Mouse (Mus musculus) B cell, adult 67 days (primary cell): ENCODE results near the gene Ppl. TPM values are rescaled to one million over a fixed set of nuclear protein-coding genes. Genes with fewer than 3 reads are reported as not detected.

Source experiments
- total RNA-seq, 2 experiments: library from RNA; stranded (reverse); gene quantifications; 4 replicates each; pipeline ENCODE4 v1.2.4; 2023

Ppl gene
- 1 to 10 TPM; 7.5 to 7.9 TPM for total RNA-seq

GRCm38 (mm10) chr16:5132401-5132801 lies at the start of gene Ppl:
Gene Ppl, minus strand, starts transcription at chr16:5132421.

GRCm38 (mm10) chr16:5147037-5147385 lies 14.8 kb upstream of the Ppl start, which contains the start of gene Sec14l5:
Gene Sec14l5, plus strand, starts transcription at chr16:5147109.

GRCm38 (mm10) chr16:5049774-5050234 lies 82.4 kb downstream of the Ppl start, which contains the start of the genes Glyr1 and Ubn1:
Gene Glyr1, minus strand, starts transcription at chr16:5049863.
Gene Ubn1, plus strand, starts transcription at chr16:5050057.

Other genes with a start within 250 kb of the Ppl start
- 100 to 1,000 TPM; 161 to 170 TPM for gene Mgrn1, start 246.2 kb downstream of the Ppl start, total RNA-seq
- gene Nudt16l1, start 193.7 kb downstream of the Ppl start, total RNA-seq: 10 to 100 TPM; 48.0 to 66.5 TPM
- 10 to 100 TPM; 97.4 to 99.5 TPM for gene Anks3, start 168.2 kb downstream of the Ppl start, total RNA-seq
- not detected for gene Sept12, start 134.6 kb downstream of the Ppl start, total RNA-seq
- gene Smim22, start 125.1 kb downstream of the Ppl start, total RNA-seq: not detected
- 100 to 1,000 TPM; 112 to 123 TPM for gene Rogdi, start 118.9 kb downstream of the Ppl start, total RNA-seq
- gene Glyr1, start 82.6 kb downstream of the Ppl start, total RNA-seq: 100 to 1,000 TPM; 147 to 159 TPM
- 10 to 100 TPM; 77.1 to 82.6 TPM for gene Ubn1, start 82.4 kb downstream of the Ppl start, total RNA-seq
- under 1 TPM; 0.09 to 0.24 TPM for gene Sec14l5, start 14.7 kb upstream of the Ppl start, total RNA-seq
- 10 to 100 TPM; 30.2 to 40.0 TPM for gene Nagpa, start 71.6 kb upstream of the Ppl start, total RNA-seq
- gene AU021092, start 89.9 kb upstream of the Ppl start, total RNA-seq: not detected
- gene Alg1, start 101.2 kb upstream of the Ppl start, total RNA-seq: 10 to 100 TPM; 40.5 to 43.1 TPM
- gene Eef2kmt, start 123.6 kb upstream of the Ppl start, total RNA-seq: 10 to 100 TPM; 16.8 to 23.3 TPM